Mouse (Mus musculus) kidney, postnatal 4 days (tissue): Measurements from ENCODE around the gene Lypla2.

Source experiments
- DNase-seq, 2 experiments: peaks; one replicate each; pipeline ENCODE4 v3.0.0; 2021; ENCODE audit warnings: mixed read lengths in 2 of 2

The Lypla2 gene

DNA sequence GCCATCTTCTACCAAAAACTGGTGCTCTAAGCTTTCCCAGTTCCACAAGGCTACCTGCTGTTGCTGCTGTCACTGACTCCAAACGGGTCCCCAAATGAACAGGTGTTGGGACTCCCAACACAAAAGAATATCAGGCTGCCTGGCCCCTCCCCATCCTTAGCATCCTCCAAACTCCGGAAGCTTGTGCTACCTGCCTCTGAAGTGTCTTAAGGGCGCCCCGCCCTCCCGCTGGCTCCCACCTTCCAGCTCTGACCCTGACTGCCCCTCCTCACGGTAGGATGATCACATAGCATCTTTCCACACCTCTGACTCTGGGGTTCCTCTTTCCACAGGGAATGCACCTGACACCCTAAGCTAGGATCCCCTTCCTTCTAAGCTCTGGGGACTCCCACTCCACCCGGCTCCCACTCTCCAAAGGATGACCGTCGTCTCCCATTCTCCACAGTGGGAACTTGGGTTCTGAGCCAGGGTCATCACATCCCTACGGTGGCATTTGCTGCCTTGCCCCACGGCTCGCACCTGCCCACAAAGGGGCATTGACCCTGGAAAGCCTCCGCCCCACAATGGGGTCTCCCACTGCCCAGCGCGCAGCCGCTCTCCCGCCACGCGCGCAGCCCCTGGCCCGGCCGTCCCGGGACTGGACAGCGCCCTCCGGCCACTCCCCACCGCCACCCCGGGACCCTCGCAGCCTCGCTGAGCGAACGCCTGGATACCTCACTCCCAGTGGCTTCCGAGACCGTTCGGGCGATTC, 446 bp downstream of the Lypla2 start:
- peak in 1 of 2 experiments; percentile 33 for DNase-seq

DNA sequence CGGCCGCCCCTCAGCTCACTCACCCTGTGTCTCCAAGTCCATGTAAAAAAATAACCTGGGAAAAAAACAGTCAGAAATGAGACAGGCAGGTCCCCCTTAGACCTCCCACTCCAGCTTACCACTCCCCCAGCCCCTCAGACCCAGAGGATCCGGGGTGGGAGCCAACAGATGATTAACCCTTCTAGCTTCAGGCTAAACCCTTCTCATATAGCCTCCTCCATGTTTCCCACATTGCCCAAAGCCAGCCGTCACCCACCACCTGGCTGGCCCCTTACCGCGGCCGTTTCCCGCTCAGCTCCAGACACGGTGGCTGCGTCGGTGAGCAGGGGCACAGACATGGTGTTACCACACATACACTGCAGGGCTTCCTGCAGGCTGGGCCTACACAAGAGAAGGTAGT, 1.8 kb downstream of the Lypla2 start:
- DNase-seq, result no peak

DNA sequence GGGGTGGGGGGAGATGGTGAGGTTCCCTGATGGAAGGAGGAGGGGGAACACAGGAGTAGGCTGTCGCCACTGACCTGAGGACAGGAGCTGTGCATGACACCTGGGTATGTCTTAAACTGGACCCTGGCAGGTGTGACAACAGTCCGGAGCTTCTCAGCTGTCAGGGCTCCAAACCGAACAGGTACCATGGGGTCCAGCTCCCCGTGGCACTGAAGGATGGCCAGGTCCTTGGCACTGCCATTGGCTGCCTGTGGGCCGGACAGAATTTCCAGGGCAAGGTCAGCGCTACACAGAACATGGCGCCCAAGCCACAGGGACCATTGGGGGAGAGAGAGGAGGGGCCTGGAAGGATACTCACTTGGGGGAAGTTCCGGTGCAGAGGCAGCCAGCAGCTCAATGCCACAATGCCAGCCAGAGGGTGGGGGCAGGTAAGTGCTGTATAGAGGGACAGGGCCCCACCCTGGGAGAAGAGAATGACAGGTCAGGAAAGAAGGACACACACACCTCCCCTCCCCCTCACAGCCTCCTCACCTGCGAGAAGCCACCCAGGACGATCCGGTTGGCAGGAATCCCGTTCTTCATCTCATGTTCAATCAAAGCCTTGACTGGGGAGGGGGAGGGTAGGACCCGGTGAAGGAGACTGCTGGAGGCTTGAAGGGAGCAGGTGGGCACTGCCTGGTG, 3.2 kb downstream of the Lypla2 start:
- no peak for DNase-seq

DNA sequence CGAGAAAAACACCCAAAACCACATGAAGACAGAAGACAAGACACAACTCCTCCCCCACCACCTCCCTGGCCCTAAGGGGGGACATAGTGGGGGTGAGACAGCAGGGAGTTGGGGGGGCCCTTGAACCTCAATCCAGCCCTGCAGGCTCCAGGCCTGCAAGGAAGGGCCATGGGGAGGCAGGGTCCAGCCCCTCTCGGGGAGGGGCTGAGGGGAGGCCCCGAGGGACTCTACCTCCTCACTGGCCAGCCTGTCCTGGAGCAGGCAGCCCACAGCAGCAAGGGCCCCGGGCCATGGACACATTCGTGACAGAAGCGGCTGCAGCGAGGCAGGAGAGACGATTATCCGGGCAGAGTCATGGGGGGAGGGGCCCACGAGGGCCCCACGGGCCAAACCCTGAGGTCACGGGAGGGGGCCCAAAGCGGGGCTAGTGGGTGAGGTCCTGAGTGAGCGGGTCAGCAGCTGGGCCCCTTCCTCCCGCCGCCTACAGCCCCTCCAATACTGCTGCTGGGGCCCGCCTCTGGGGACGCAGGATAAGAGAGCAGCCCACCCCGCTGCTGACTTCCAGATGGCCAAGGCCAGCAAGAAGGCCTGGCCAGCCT, 4.1 kb downstream of the Lypla2 start:
- DNase-seq, result no peak

DNA sequence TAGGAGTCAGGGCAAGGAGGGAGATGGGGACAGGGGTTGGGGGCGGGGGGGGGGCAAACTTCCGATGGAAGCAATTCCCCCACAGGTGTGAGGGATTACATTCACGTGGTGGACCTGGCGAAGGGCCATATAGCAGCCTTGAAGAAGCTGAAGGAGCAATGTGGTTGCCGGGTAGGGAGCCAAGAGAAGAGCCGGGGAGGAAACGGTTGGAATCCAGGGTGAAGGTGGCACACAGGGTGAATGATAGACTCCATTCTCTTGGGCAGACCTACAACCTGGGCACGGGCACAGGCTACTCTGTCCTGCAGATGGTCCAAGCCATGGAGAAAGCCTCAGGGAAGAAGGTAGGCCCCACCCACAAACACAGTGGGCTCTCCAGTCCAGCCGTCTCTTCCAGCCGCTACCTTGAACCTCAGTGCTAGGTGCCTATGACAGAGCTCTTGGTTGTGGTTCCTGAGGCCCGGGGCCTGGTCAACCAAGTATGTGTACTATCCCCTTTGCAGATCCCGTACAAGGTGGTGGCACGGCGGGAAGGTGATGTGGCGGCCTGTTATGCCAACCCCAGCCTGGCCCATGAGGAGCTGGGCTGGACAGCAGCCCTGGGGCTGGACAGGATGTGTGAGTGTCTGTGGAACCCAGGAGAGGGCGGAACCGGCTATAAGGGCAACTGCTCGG, 5.2 kb downstream of the Lypla2 start:
- DNase-seq, result no peak

DNA sequence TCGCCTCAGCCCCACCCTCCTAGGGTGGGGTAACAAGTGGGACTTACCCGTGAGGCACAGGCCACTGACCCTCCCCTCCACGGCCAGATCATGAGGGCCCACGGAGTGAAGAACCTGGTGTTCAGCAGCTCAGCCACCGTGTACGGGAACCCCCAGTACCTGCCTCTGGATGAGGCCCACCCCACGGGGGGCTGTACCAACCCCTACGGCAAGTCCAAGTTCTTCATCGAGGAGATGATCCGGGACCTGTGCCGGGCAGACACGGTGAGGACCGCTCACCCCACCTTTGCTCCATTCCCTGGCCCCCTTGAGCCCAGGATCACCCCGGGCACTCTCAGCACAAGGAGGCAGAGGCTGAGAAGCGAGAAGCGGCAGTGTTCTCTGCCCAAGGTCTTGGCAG, 6.1 kb downstream of the Lypla2 start:
- DNase-seq, result no peak

DNA sequence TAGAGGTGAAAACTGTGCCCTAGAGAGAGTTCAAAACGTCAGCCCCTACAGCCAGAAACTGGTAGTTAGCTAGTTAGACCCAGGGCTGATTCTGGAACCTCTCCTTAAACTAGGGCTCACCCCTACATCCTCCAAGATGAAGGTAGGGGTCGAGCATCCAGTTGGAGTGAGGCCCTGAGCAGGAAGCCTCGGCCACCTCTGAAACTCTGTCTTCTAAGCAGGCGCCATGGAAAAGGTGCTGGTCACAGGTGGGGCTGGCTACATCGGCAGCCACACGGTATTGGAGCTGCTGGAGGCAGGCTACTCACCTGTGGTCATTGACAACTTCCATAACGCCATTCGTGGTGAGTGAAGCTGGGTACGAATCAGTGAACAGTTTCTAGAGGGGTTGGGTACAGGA, 7.3 kb downstream of the Lypla2 start:
- DNase-seq, result no peak

DNA sequence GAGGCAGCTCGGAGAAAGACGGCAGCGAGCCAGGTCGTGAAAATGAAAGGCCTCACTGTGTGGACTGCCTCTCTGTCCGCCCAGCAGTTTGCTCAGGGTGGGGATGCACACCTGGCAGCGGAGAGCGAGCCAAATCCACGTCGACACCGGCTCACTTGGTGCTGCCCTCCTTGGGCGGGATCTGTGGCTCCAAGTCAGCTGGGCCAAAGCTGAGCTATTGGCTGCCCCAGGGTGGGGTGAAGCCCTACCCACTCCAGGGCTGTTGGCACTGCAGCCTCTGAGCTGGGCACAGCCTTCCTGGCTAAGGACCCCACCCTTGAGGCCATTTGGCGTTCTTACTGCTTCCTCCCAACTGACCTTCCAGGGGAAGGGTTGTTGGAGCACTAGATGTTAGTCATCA, 8.0 kb downstream of the Lypla2 start:
- DNase-seq, result peak; percentile 58 to 75

DNA sequence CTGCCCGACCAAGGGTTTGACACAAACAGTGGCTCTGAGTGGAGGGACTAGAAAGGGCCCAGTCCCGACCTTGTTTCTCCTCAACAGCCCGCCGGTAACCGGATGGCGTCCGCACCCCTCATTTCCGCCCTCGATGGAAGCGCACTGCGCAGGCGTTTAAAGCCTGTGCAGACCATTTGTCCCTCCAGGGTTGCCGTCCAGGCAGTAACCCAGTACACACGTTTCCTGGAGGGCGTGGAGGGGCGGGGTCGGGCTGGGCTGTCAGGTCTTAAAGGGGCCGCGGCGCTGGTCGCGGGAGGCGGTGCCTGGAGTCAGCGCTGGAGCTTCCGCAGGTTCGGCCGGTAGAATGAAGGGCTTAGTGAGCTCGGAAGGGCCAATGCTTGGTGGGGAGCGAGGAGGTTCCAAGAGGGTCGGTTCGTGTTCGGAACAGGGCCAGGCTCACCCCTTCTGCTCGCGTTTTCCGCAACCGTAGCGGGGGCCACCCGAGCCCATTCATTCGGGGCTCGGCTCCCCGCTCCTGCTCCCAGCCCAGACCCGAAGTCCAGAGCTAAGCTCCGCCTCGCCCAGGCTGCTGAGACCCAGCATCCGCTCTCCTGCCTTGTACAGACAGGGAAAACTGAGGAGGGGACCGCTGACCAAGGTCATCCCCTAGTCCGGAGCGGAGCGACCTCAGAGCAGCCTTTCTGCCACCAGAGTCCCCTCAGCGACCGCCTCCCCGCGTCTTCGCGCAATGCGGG, 8.8 kb downstream of the Lypla2 start, which contains the start of gene Gale:
Gene Gale (plus strand): TSS at position 271 of the 737 bp plus-strand sequence.
- DNase-seq, result peak; percentile 96 to 98

DNA sequence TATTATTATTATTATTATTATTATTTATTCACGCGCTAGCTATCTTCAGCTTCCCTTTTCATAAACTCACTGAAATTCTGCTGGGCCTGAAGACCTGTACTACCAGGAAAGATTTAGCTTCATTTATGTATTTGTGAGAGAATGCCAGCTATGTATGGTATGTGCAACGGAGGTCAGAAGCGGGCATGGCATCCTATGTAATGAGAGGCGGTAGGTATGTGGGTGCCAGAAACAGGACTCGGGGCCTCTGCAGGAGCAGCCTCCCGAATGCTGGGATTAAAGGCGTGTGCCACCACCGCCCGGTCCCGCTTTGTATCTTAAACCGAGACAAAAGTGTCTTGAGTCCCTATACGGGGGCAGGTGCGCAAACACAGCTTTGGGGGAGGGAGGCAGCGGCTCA, 9.5 kb downstream of the Lypla2 start:
- no peak for DNase-seq

DNA sequence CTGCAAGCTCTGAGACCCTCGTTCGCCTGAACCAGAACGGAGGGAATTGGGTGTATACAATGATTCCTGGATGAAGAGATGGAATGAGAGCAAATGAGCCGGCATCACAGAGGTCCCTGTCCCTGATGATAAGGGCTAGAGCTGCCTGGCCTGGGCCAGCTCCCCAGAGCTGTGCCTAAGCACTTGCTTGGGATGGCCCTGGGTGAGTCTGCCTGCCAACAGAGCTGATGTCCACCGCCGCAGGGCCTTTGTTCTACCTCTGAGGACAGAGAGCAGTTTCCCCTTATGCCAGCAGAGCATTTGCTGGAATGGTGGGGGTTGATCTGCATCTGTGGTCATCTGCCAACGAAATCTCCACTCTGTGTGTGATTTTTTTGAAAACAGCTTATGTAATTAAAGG, 10.2 kb downstream of the Lypla2 start:
- DNase-seq, result no peak

DNA sequence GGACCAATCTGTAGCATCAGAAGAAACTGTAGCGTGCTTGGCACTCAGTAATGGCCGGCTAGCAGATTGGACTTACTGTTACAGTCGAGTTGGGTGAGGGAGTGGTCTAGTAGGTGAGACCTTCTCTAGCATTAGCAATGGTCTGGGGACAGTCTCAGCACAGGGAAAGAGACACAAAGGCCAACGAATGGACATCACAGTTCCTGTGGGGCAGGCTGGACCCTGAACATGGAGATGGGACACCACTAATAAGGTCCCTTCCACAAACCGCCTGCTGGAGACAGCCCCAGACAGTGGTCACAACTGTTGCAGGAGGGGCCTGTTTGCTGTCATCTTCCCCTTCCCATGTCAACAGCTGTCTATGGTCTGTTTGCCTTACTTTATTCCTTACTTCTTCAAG, 10.7 kb downstream of the Lypla2 start:
- DNase-seq, result no peak

DNA sequence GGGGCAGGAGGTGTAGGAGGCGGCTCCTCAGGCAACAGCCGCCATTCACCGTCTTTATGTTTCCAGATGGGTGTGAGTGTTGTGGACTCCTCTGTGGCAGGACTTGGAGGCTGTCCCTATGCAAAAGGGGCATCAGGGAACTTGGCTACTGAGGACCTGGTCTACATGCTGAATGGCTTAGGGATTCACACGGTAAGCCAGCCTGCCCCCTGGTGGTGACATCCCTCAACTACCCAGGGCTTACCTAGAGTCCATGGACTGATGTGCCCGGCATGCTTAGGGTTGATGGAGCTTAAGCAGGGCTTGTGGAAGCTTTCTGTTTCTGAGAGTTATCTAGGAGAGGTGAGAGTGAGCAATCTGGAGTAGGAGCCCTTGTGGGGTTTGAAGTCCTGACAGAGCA, 11.7 kb downstream of the Lypla2 start:
- peak; percentile 90 to 91 for DNase-seq

DNA sequence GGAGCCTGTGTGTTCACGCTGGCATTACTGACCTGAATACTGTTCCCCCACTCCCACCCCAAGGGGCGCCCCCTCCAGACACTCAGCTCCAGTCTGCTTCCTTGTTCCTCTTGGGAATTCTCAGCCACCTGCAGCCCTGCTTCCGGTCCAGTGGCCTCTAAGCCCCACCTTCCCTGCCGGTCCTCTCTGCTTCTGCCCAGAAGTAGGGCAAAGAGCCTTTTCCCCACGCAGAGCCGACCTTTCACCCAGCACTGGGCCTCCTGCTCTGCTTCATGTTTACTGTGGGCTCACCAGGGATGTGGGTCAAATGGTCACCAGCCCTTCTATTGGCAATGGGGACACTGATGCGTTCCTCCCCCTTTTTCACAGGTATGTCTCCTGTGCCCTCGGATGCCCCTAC, 14.1 kb downstream of the Lypla2 start:
- DNase-seq, result peak; percentile 60 to 76

DNA sequence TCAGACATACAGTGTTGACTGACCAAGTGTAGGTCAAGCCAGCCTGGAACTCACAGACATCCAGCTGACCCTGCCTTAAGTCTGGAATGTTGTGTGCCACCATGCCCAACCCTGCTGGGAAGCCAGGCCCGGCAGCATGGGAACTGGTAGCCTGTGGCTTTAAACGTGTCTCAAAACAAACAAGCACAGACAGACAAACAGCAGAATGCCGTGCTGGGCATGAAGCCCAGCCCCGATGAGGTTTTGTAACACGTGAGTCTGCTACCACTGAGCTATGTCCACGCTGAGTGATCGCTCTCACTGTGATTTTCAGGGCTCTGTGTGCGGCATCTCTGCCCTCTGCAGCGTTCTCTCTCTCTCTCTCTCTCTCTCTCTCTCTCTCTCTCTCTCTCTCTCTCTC, 16.5 kb downstream of the Lypla2 start:
- no peak for DNase-seq

DNA sequence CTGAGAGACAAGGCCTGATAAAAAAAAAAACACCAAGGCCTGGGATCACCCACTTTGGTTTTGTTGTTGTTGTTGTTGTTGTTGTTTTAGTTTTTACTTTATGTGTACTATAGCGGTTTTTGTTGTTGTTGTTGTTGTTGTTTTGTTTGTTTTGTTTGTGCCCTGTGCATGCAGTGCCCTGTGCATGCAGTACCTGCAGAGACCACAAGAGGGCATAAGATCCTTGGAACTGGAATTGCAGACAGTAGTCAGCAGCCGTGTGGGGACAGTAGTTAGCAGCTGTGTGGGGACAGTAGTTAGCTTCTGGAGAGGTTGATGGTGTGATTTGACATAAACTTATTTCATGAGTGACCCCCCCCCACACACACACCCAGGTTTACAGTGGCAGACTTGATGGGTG, 18.2 kb downstream of the Lypla2 start:
- peak; percentile 86 to 87 for DNase-seq

DNA sequence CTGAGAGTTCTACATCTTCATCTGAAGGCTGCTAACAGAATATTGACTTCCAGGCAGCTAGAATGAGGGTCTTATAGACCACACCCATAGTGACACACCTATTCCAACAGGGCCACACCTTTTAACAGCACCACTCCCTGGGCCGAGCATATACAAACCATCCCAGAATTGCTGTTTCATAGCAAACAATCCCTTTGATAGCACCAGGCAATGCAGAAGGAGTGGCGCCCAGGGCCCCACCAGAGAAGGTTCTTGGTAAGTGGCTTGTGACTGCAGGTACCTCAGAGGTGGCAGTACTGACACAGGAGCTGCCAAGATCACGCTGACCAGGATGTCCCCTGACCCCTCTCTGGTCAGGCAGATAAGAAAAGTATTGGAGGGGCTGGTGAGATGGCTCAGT, 19.2 kb downstream of the Lypla2 start:
- DNase-seq, result no peak

DNA sequence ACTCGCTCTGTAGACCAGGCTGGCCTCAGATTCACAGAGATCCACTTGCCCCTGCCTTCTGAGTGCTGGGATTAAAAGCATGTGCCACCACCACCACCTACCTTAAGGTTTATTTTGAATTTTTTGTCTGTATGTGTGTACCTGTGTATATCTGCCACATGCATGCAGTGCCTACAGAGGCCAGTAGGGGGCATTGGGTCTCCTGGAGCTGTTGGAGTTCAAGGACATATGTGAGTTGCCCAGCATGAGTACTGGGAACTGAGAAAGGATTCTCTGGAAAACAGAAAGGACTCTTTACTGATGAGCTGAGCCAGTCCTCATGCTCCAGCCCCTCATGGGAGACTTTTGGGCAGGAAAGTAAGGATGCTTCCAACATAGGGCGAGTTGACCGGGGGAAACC, 20.9 kb downstream of the Lypla2 start:
- DNase-seq, result peak in 1 of 2 experiments; percentile 44

DNA sequence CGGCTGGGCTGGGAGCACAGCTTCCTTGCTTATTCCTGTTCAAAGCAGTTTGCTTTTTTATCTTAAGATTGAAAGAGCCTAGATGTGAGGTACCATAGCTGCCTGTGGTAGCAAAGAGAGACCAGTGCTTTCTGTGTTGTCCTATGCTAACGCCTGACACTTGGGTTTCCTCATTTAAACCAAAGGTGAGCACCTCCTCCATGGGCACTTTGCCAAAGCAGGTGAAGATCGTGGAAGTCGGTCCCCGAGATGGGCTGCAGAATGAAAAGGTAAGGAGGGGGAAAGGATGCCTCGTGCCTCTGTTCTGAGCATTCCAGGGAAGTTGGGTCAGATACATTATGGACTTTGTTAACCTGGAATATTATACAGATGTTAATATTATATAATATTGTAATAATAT, 22.1 kb downstream of the Lypla2 start:
- DNase-seq, result no peak

DNA sequence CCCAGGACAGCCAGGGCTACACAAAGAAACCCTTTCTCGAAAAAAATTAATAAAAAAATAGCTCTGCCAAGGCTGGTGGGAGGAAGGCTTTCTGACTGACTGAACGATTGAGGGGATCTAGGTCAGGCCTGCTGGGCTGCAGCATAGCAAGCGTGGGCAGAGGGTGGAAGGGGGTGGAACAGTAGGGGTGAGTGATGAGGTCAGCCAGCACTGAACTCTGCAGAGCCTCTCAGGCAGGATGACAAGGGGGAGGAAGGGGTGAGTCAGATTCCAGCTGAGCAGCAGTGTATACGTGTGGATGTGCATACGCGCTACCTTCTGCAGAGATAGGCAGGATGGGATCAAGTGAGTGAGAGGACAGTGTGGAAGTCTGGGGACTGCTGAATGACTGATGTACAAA, 22.5 kb downstream of the Lypla2 start:
- DNase-seq, result peak in 1 of 2 experiments; percentile 62

DNA sequence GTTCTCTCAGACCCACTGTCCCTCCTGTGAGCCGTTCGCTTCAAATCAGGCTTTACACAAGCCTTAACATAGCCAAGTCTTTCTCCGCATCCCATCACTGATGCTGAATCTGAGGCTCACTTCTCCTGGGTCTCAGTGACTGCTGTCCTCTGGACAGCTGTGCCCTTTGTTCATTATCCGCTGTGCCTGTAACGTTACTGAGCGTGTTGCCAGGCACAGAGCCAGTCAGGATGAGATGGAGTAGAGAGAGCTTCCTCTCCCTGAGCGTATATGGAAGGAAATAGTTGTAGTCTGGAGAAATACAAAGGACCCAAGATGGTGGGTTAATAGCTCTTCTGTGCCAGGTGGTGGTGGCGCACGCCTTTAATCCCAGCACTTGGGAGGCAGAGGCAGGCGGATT, 23.0 kb downstream of the Lypla2 start:
- DNase-seq, result peak in 1 of 2 experiments; percentile 54

DNA sequence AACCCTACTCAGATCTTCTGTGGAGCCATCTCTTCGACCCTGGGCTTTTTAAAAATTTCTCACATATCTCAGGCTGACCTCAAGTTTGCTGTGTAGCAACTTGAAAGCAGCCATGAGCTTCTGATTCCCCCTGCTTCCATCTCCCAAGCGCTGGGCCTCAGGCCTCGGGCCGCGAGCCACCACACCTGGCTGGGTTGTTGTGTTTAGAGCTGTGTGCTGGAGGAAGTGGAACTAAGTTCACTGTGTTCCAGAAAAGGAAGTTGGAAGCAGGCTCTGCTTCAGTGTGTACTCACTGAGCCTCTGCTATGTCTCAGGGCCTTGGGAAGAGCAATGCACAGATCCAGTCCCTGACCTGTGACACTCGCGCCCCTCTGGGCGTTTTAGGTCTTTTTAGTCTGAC, 24.3 kb downstream of the Lypla2 start:
- no peak for DNase-seq
